Mouse (Mus musculus): ENCODE results near the gene Agr3. TPM values are rescaled to one million over a fixed set of nuclear protein-coding genes. Genes with fewer than 3 reads are reported as not detected.

Agr3 gene
- total RNA-seq (2021): not detected

- intact Hi-C loops (cut with DNase I): no loop called here
- no peak for DNase-seq (ENCODE audit: low spot score)
Measured at GRCm38 (mm10) chr12:35925402-35925801, at the start of gene Agr3. TSS of gene Agr3 (plus strand) at chr12:35925620.

GRCm38 (mm10) chr12:35884892-35885558, 40.4 kb upstream of the Agr3 start:
- intact Hi-C loops (cut with DNase I): loop anchor here (5.0 kb wide), 1 partner anchor 353 kb away; no protein-coding TSS in a partner anchor
- DNase-seq (ENCODE audit: low spot score): no peak

- DNase-seq (ENCODE audit: low spot score): no peak
- intact Hi-C loops (cut with DNase I): no loop called here
Measured at GRCm38 (mm10) chr12:35889383-35889782, 36.0 kb upstream of the Agr3 start.

- DNase-seq (ENCODE audit: low spot score): no peak
- intact Hi-C loops (cut with DNase I): loop anchor here (10.0 kb wide), 1 partner anchor 304 kb away; no protein-coding TSS in a partner anchor
Measured at GRCm38 (mm10) chr12:35890756-35891155, 34.7 kb upstream of the Agr3 start.

- DNase-seq (ENCODE audit: low spot score): no peak
- intact Hi-C loops (cut with DNase I): loop anchor here (10.0 kb wide), 1 partner anchor 300 kb away; no protein-coding TSS in a partner anchor
Measured at GRCm38 (mm10) chr12:35894304-35894900, 31.0 kb upstream of the Agr3 start.

GRCm38 (mm10) chr12:35895875-35896763, 29.3 kb upstream of the Agr3 start:
- intact Hi-C loops (cut with DNase I): loop anchor here (5.0 to 10.0 kb wide), 3 partner anchors 216 to 776 kb away; no protein-coding TSS in a partner anchor
- no peak for DNase-seq (ENCODE audit: low spot score)

- no peak for DNase-seq (ENCODE audit: low spot score)
Measured at GRCm38 (mm10) chr12:35896764-35897282, 28.6 kb upstream of the Agr3 start.

GRCm38 (mm10) chr12:35910632-35911031, 14.8 kb upstream of the Agr3 start:
- intact Hi-C loops (cut with DNase I): no loop called here
- DNase-seq (ENCODE audit: low spot score): no peak

More at GRCm38 (mm10) chr12:35896764-35897282, 28.6 kb upstream of the Agr3 start:
- intact Hi-C loops (cut with DNase I): loop anchor here (5.0 to 10.0 kb wide), 3 partner anchors 215 to 775 kb away; no protein-coding TSS in a partner anchor

- intact Hi-C loops (cut with DNase I): no loop called here
- no peak for DNase-seq (ENCODE audit: low spot score)
Measured at GRCm38 (mm10) chr12:35915813-35916212, 9.6 kb upstream of the Agr3 start.

GRCm38 (mm10) chr12:35916467-35916866, 9.0 kb upstream of the Agr3 start:
- intact Hi-C loops (cut with DNase I): no loop called here
- DNase-seq (ENCODE audit: low spot score): no peak

GRCm38 (mm10) chr12:35918031-35918430, 7.4 kb upstream of the Agr3 start:
- intact Hi-C loops (cut with DNase I): no loop called here
- DNase-seq (ENCODE audit: low spot score): no peak

GRCm38 (mm10) chr12:35927804-35928203, 2.4 kb downstream of the Agr3 start:
- no peak for DNase-seq (ENCODE audit: low spot score)
- intact Hi-C loops (cut with DNase I): no loop called here

GRCm38 (mm10) chr12:35932816-35933215, 7.4 kb downstream of the Agr3 start:
- intact Hi-C loops (cut with DNase I): no loop called here
- no peak for DNase-seq (ENCODE audit: low spot score)

GRCm38 (mm10) chr12:35951757-35952156, 26.3 kb downstream of the Agr3 start:
- no peak for DNase-seq (ENCODE audit: low spot score)
- intact Hi-C loops (cut with DNase I): no loop called here

GRCm38 (mm10) chr12:35957235-35957634, 31.8 kb downstream of the Agr3 start:
- DNase-seq (ENCODE audit: low spot score): no peak
- intact Hi-C loops (cut with DNase I): no loop called here

GRCm38 (mm10) chr12:35966098-35966767, 40.8 kb downstream of the Agr3 start:
- intact Hi-C loops (cut with DNase I): no loop called here
- DNase-seq (ENCODE audit: low spot score): no peak

- intact Hi-C loops (cut with DNase I): no loop called here
- DNase-seq (ENCODE audit: low spot score): no peak
Measured at GRCm38 (mm10) chr12:35966768-35967141, 41.3 kb downstream of the Agr3 start.

- DNase-seq (ENCODE audit: low spot score): no peak
- intact Hi-C loops (cut with DNase I): no loop called here
Measured at GRCm38 (mm10) chr12:35975898-35976297, 50.5 kb downstream of the Agr3 start.

GRCm38 (mm10) chr12:35977633-35978246, 52.3 kb downstream of the Agr3 start:
- intact Hi-C loops (cut with DNase I): no loop called here
- no peak for DNase-seq (ENCODE audit: low spot score)

Measured in heart, postnatal 25 days (tissue).